Mouse (Mus musculus): ENCODE results near the gene 4930402H24Rik. TPM values are rescaled to one million over a fixed set of nuclear protein-coding genes. Genes with fewer than 3 reads are reported as not detected.

Gene 4930402H24Rik
- polyA plus RNA-seq, 1 experiment = 67.2 TPM

DNA sequence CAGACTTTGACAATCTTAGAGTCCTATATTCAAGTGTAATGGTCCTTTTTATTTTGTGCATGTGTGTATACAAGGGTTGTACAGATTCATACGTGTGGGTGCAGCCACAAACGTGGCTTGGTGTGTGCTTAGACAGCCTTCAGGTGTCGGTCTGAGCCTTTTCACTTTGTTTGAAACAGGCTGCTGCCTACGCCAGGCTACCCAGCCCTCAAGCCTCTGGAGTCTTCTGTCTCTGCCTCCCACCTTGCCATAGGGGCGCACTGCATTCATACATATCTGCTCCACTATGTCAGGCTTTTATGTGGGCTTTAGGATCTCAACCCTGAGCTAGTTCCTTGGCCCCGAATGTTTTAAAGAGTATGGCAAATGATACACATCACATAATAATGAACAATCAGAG, 116.6 kb downstream of the 4930402H24Rik start:
- H3K4me1 ChIP-seq (ENCODE audit: control insufficient read depth, insufficient read depth, low read length) = no peaks in the 10 kb centered on the region
- H3K27ac ChIP-seq (ENCODE audit: insufficient read depth, low read length) = no peak overlapping the region
- no peak for TF ChIP-seq POLR2A (IDR thresholded peaks at IDR 0.05; ENCODE audit: low read depth, low read length)
- no peak for TF ChIP-seq CTCF (IDR thresholded peaks at IDR 0.05; ENCODE audit: borderline replicate concordance, insufficient read depth, low read length)
- H3K4me3 ChIP-seq (ENCODE audit: insufficient read depth, low read length) = no peak overlapping the region

DNA sequence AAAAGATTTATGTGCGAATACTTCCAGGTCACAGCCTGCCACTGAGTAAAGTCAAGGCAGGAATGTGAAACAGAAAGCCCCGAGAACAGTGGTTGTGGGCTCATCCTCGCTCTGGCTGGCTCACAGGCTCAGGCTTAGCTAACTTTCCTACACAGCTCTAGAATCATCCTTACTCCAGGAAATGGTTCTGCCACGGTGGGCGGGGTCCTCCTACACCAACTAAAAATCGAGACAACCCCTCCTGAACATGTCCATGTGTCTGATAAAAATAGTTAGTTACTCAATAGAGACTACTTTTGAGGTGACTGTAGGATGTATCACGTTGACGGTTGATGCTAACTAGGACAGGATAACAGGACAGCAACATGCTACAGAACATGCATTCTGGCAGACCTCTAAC, 117.2 kb downstream of the 4930402H24Rik start:
- TF ChIP-seq POLR2A (IDR thresholded peaks at IDR 0.05; ENCODE audit: low read depth, low read length) = no peak
- TF ChIP-seq CTCF (IDR thresholded peaks at IDR 0.05; ENCODE audit: borderline replicate concordance, insufficient read depth, low read length) = no peak
- no peaks in the 10 kb centered on the region for H3K4me1 ChIP-seq (ENCODE audit: control insufficient read depth, insufficient read depth, low read length)

DNA sequence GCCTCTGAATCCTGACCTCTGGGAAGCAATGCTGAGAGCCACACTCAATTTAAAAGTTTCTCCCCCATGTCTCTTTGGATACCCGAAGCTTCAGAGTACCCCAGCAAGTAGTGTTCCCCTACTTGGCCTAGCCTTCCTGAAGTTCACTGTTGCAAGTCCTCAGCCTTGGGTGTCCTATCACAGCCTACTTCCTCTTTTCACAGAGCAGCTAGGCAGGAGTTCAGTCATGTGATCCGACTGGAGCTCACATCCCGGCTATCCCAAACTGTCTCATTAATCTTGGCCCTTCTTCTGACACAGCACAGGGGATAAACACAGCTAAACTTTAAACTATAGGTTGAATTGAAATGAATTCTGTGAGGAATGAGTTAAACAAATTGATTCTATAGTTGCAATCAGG, 121.3 kb downstream of the 4930402H24Rik start:
- TF ChIP-seq CTCF (IDR thresholded peaks at IDR 0.05; ENCODE audit: borderline replicate concordance, insufficient read depth, low read length) = no peak
- no peak for TF ChIP-seq POLR2A (IDR thresholded peaks at IDR 0.05; ENCODE audit: low read depth, low read length)
- no peak overlapping the region for H3K4me3 ChIP-seq (ENCODE audit: insufficient read depth, low read length)
- no peaks in the 10 kb centered on the region for H3K4me1 ChIP-seq (ENCODE audit: control insufficient read depth, insufficient read depth, low read length)
- H3K27ac ChIP-seq (ENCODE audit: insufficient read depth, low read length) = no peak overlapping the region

More for the DNA sequence above, 117.2 kb downstream of the 4930402H24Rik start:
- Histone ChIP-seq H3K4me3 (ENCODE audit: insufficient read depth, low read length) (no peak overlapping the region), H3K27ac (ENCODE audit: insufficient read depth, low read length) (no peak overlapping the region)

DNA sequence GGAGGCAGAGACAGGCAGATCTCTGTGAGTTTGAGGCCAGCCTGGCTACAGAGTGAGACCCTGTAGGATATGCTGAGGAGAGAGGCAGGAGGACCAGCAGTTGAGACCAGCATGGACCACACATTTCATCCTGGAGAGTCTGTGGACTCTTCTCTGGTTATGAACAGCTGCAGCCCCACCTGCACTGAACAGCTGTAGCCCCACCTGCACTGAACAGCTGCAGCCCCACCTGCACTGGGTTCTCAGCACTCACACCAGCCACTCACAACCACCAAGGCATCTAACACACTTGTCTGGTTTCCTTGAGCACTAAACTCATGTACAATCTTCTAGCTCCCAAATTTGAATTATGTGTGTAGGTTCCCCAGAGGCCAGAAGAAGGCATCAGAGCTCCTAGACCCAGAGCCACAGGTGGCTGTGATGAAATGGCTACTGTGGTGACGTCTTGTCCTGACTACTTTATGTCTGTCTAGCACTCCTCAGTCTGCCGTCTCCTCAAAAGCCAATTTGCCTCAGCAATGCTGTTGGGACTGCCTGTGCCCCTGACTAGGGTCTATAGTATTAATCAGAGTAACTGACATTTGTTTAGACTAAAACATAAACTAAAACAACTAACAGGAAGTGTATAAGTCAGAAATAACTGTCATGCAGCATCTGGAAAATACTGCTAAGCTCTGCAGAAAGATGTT, 125.4 kb downstream of the 4930402H24Rik start:
- no peaks in the 10 kb centered on the region for H3K4me1 ChIP-seq (ENCODE audit: control insufficient read depth, insufficient read depth, low read length)
- TF ChIP-seq CTCF (IDR thresholded peaks at IDR 0.05; ENCODE audit: borderline replicate concordance, insufficient read depth, low read length) (no peak), POLR2A (IDR thresholded peaks at IDR 0.05; ENCODE audit: low read depth, low read length) (no peak)
- no peak overlapping the region for H3K27ac ChIP-seq (ENCODE audit: insufficient read depth, low read length)

DNA sequence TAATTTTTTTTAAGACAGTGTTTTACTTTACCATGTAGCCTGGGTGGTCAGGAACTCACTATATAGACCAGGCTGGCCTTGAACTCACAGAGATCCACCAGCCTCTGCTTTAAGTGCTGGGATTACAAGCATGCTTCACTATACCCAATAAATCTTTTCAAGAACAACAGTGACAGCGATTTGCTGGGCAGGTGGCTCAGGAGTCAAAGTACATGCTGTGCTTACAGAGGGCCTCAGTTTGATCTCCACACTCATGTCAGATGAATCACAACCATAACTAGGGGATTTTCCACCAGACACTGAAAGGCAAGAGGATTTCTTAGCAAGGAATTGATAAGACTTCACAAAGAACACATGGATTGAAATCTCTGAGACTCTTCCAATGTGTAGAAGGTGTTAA, 126.3 kb downstream of the 4930402H24Rik start:
- H3K4me3 ChIP-seq (ENCODE audit: insufficient read depth, low read length) = no peak overlapping the region
- no peaks in the 10 kb centered on the region for H3K4me1 ChIP-seq (ENCODE audit: control insufficient read depth, insufficient read depth, low read length)
- TF ChIP-seq POLR2A (IDR thresholded peaks at IDR 0.05; ENCODE audit: low read depth, low read length) (no peak), CTCF (IDR thresholded peaks at IDR 0.05; ENCODE audit: borderline replicate concordance, insufficient read depth, low read length) (no peak)
- H3K27ac ChIP-seq (ENCODE audit: insufficient read depth, low read length) = no peak overlapping the region

More for the DNA sequence above, 125.4 kb downstream of the 4930402H24Rik start:
- no peak overlapping the region for H3K4me3 ChIP-seq (ENCODE audit: insufficient read depth, low read length)

DNA sequence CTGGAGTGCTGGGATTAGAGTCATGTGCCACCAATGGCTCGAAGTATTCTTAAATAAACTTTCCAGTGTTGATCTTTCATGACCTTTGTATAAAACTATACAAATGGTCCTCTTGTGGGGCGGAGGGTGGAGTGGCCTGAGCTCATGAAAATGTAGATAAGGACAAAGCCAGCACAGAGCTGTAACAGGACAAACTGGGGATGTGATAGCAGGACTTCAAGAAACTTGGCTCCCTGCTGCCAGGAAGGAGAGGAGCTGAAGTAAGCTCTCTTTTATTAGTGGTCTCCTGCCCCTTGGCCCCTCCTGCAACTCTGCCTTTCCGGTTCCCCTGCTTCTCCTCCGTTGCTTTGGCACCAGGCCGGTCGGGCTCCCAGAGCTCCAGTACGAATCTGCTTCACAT, 129.6 kb downstream of the 4930402H24Rik start:
- TF ChIP-seq POLR2A (IDR thresholded peaks at IDR 0.05; ENCODE audit: low read depth, low read length) (no peak), CTCF (IDR thresholded peaks at IDR 0.05; ENCODE audit: borderline replicate concordance, insufficient read depth, low read length) (no peak)
- no peak overlapping the region for H3K27ac ChIP-seq (ENCODE audit: insufficient read depth, low read length)
- no peaks in the 10 kb centered on the region for H3K4me1 ChIP-seq (ENCODE audit: control insufficient read depth, insufficient read depth, low read length)
- H3K4me3 ChIP-seq (ENCODE audit: insufficient read depth, low read length) = no peak overlapping the region

DNA sequence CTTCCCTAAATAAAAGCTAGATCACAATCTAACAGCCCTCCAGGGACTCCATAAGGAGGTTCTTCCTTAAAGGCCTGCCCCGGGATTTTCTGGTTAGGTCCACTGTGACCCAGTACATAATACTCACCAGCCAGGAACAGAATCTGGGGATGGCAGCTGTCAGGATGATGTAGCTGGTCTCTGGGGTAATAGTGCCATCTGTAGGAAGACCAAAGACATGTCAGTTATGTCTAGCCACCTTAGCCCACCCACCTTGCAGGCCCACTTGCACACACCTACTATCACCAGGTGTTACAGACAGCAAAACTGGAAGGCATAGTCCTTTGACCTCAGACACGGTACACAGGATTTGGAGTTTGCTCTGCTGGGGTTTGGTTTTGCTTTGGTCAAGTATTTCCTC, 138.7 kb downstream of the 4930402H24Rik start:
- TF ChIP-seq CTCF (IDR thresholded peaks at IDR 0.05; ENCODE audit: borderline replicate concordance, insufficient read depth, low read length) (no peak), POLR2A (IDR thresholded peaks at IDR 0.05; ENCODE audit: low read depth, low read length) (no peak)
- Histone ChIP-seq H3K4me3 (ENCODE audit: insufficient read depth, low read length) (no peak overlapping the region), H3K4me1 (ENCODE audit: control insufficient read depth, insufficient read depth, low read length) (peaks cover 3% of the 10 kb centered on the region; the same call in 1 of the 2 replicates), H3K27ac (ENCODE audit: insufficient read depth, low read length) (no peak overlapping the region)

DNA sequence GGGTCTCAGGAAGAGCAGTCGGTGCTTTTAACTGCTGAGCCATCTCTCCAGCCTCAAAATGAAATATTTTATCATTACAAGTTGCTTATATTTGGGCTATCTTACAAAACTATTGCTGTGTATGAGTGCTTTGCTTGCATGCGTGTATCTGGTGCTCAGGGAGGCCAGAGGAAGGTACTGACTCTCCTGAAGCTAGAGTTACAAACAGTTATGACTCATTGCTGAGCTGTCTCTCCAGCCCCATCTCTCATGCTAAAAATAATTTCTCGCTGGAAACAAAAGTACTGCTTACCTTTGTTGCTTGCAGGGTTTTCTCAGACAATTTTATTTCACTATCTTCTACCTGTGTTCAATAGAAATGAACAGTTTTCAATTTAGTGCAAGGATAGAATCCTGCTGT, 140.8 kb downstream of the 4930402H24Rik start:
- TF ChIP-seq POLR2A (IDR thresholded peaks at IDR 0.05; ENCODE audit: low read depth, low read length) = no peak
- TF ChIP-seq CTCF (IDR thresholded peaks at IDR 0.05; ENCODE audit: borderline replicate concordance, insufficient read depth, low read length) = no peak
- Histone ChIP-seq H3K4me3 (ENCODE audit: insufficient read depth, low read length) (no peak overlapping the region), H3K27ac (ENCODE audit: insufficient read depth, low read length) (no peak overlapping the region), H3K4me1 (ENCODE audit: control insufficient read depth, insufficient read depth, low read length) (peaks cover 3% of the 10 kb centered on the region; the same call in 1 of the 2 replicates)

DNA sequence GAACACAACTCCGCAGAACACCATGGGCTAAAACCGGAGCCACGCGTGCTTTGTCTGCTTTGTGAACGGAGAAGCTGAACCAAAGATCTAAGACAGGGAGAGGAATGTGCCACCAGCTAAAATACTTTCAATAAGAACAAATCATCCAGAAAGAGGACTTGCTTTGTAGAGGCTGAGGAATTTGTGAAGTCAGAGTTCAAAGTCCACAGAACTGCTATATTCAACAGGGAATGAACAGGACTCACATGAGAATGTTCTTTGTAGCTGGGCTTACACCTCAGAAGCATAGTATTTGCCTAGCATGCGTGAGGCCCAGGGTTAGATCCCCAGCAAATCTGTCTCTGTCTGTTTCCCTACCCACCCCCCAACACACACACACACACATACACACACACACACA, 145.3 kb downstream of the 4930402H24Rik start:
- Histone ChIP-seq H3K4me3 (ENCODE audit: insufficient read depth, low read length) (no peak overlapping the region), H3K4me1 (ENCODE audit: control insufficient read depth, insufficient read depth, low read length) (peaks cover 3% of the 10 kb centered on the region; the same call in 1 of the 2 replicates), H3K27ac (ENCODE audit: insufficient read depth, low read length) (no peak overlapping the region)
- TF ChIP-seq POLR2A (IDR thresholded peaks at IDR 0.05; ENCODE audit: low read depth, low read length) (no peak), CTCF (IDR thresholded peaks at IDR 0.05; ENCODE audit: borderline replicate concordance, insufficient read depth, low read length) (no peak)

DNA sequence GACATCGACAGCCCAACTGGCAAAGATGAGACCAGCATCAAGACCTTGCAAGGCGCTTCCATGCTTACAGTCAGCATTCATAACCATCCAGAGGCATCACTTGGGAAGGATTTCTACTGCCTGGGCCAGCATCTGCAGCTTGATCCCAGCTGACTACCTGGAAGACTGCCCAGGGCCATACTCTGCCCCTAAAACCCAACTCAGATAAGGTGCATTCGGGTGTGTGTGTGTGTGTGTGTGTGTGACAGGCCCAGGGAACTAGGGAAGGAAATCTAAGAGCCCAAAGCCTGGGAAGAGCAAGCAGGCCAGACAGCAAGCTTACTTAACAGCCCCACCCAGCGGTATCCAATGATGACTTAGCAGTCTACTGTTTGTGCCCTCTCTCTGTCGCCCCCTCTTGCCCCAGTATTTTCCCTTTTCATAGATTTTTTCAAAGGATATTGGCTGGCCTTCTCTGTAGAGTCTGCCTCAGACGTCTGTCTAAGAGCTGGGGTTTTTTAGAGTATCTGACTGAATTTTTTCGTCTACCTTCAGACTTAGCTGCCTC, 151.1 kb downstream of the 4930402H24Rik start:
- TF ChIP-seq CTCF (IDR thresholded peaks at IDR 0.05; ENCODE audit: borderline replicate concordance, insufficient read depth, low read length) (no peak), POLR2A (IDR thresholded peaks at IDR 0.05; ENCODE audit: low read depth, low read length) (no peak)
- Histone ChIP-seq H3K4me1 (ENCODE audit: control insufficient read depth, insufficient read depth, low read length) (no peaks in the 10 kb centered on the region), H3K27ac (ENCODE audit: insufficient read depth, low read length) (no peak overlapping the region), H3K4me3 (ENCODE audit: insufficient read depth, low read length) (no peak overlapping the region)
